Mouse (Mus musculus) brain, embryonic 14.5 days (tissue): ENCODE results near the gene Mylip.

Experiments
- CTCF ChIP-seq: fragments of 200-500 bp; IDR thresholded peaks from 2 replicates; pipeline ENCODE4 v1.5.1; 2012; ENCODE audit warnings: inconsistent platforms, mild to moderate bottlenecking, moderate library complexity, borderline replicate concordance; ENCODE audit not compliant: insufficient read depth, insufficient read length; ENCODE audit errors: extremely low read depth
- POLR2A ChIP-seq: fragments of 200-500 bp; IDR thresholded peaks from 2 replicates; pipeline ENCODE4 v1.6.1; 2012; ENCODE audit warnings: mild to moderate bottlenecking, inconsistent platforms, borderline replicate concordance; ENCODE audit not compliant: poor library complexity, insufficient read depth, insufficient read length, severe bottlenecking; ENCODE audit errors: extremely low read depth

- TF ChIP-seq CTCF: peak; percentile 5; the same call in 1 of the 2 replicates
- TF ChIP-seq POLR2A: no peak
These were observed 2.3 kb upstream of the Mylip start for GRCm38 (mm10) chr13:45387231-45387630.
